Mouse (Mus musculus) liver, postnatal 0 days (tissue): ENCODE data around the gene Ubqln5.

ENCODE experiments used
- CTCF ChIP-seq: sonication (generic); IDR thresholded peaks from 2 replicates; pipeline ENCODE4 v1.5.1; 2016; ENCODE audit warnings: antibody characterized with exemption, low read depth
- EP300 ChIP-seq: IDR thresholded peaks from 2 replicates; pipeline ENCODE4 v1.6.1; 2016; ENCODE audit warnings: antibody characterized with exemption, low read depth, mild to moderate bottlenecking

- TF ChIP-seq CTCF (no peak), EP300 (no peak)
Observed at GRCm38 (mm10) chr7:104179074-104179473, 49.4 kb upstream of the Ubqln5 start.
